Mouse (Mus musculus) MEL (cell line): ENCODE data around the gene Sez6.

ENCODE experiments used
- CHD2 ChIP-seq: IDR thresholded peaks from 2 replicates; pipeline ENCODE4 v1.6.1; 2011; ENCODE audit warnings: low read length, improper control_type of control experiment
- CTCF ChIP-seq, 3 experiments: IDR thresholded peaks in 2 of 3; conservative IDR thresholded peaks in 1 of 3; 2 replicates each; pipeline ENCODE4 v1.5.1; 2011 to 2012; ENCODE audit warnings: low read length in 3 of 3, low read depth in 2 of 3, mild to moderate bottlenecking in 2 of 3, improper control_type of control experiment in 1 of 3, inconsistent platforms in 1 of 3, mixed read lengths in 1 of 3, moderate library complexity in 1 of 3; ENCODE audit not compliant: control insufficient read depth in 1 of 3, insufficient read depth in 1 of 3, poor library complexity in 1 of 3, severe bottlenecking in 1 of 3
- E2F4 ChIP-seq: IDR thresholded peaks from 2 replicates; pipeline ENCODE4 v1.6.1; 2011; ENCODE audit warnings: low read depth, low read length, improper control_type of control experiment, borderline replicate concordance
- ELF1 ChIP-seq: IDR thresholded peaks from 2 replicates; pipeline ENCODE4 v1.6.1; 2014; ENCODE audit warnings: low read depth, mild to moderate bottlenecking, inconsistent platforms, low read length, improper control_type of control experiment, moderate library complexity
- EP300 ChIP-seq, 2 experiments: IDR thresholded peaks; 2 replicates each; pipeline ENCODE4 v1.6.1; 2011; ENCODE audit warnings: improper control_type of control experiment in 2 of 2, low read length in 2 of 2, low read depth in 1 of 2, mild to moderate bottlenecking in 1 of 2
- GATA1 ChIP-seq: IDR thresholded peaks from 2 replicates; pipeline ENCODE4 v1.6.1; 2011; ENCODE audit warnings: low read depth, low read length, improper control_type of control experiment
- NRF1 ChIP-seq: IDR thresholded peaks from 2 replicates; pipeline ENCODE4 v1.6.1; 2014; ENCODE audit warnings: low read depth, mild to moderate bottlenecking, inconsistent platforms, low read length, improper control_type of control experiment, moderate library complexity; ENCODE audit not compliant: poor library complexity, insufficient read depth, severe bottlenecking
- POLR2AphosphoS5 ChIP-seq: IDR thresholded peaks from 2 replicates; pipeline ENCODE4 v1.6.1; 2012; ENCODE audit warnings: low read depth, borderline replicate concordance, mild to moderate bottlenecking, inconsistent platforms, low read length, moderate library complexity, mixed read lengths

DNA sequence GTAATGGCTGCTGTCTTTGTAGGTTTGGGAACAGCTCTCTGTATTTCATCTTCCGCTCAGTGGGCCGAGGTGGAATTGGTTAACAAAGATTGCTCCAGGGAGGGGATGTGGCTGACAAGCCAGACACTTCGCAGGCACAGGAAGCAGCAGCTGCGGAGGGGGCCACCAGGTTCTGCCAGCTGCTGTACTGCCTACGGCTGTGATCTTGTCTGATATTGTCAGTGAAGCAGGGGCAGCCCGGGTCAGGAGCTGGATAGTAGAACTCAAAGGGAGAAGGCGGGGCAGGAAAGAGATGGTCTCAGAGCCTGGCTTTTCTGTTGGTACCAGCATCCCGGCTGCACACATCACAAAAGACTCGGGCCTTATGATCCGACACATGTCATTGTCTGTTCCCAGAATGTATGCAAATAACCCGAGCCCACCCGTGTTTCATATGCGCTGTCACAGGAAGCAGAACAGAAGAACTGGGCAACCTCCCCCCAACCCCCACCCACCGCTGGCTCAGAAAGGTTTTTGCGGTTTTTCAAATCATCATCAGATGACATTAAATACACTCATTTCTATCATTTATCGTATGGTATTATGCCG, 43.1 kb upstream of the Sez6 start:
- TF ChIP-seq CTCF (IDR thresholded peaks at IDR 0.05 in 2 of 3, conservative IDR thresholded peaks at IDR 0.05 in 1 of 3; ENCODE audit: control insufficient read depth in 1 of 3, insufficient read depth in 1 of 3, low read depth in 2 of 3, low read length in 3 of 3, poor library complexity in 1 of 3, severe bottlenecking in 1 of 3) (no peak), GATA1 (no peak), ELF1 (no peak), NRF1 (no peak), EP300 (IDR thresholded peaks at IDR 0.05; ENCODE audit: low read depth in 1 of 2, low read length in 2 of 2) (no peak), POLR2AphosphoS5 (no peak), CHD2 (no peak), E2F4 (no peak)
